Mouse (Mus musculus): ENCODE data around the gene Lonrf2. TPM values are rescaled to one million over a fixed set of nuclear protein-coding genes. Genes with fewer than 3 reads are reported as not detected.

The Lonrf2 gene
- polyA plus RNA-seq, 1 experiment from 2014 or later = 0.07 TPM

GRCm38 (mm10) chr1:38847975-38848374 is 11.5 kb upstream of the Lonrf2 start:
- no peak for DNase-seq (ENCODE audit: low spot score)
- no peaks in the 10 kb centered on the region for H3K27me3 ChIP-seq (replicated peaks; ENCODE audit: insufficient read depth, low read length)
- no peaks in the 10 kb centered on the region for H3K4me1 ChIP-seq (ENCODE audit: insufficient read depth, low read depth, low read length)
- H3K9ac ChIP-seq (replicated peaks; ENCODE audit: low read depth) = no peak overlapping the region
- ATAC-seq = no peak
- H3K36me3 ChIP-seq (ENCODE audit: insufficient read depth, low read length) = no peaks in the 10 kb centered on the region
- TF ChIP-seq EP300 (IDR thresholded peaks at IDR 0.05) (no peak), CTCF (IDR thresholded peaks at IDR 0.05) (no peak)
- WGBS = 61% methylated on average over 11 of the region's 11 CpGs
- no peak overlapping the region for H3K27ac ChIP-seq (ENCODE audit: low read length)
- H3K4me3 ChIP-seq (ENCODE audit: low read depth, low read length) = no peak overlapping the region
- no peaks in the 10 kb centered on the region for H3K9me3 ChIP-seq (ENCODE audit: low read length)
- H3K4me2 ChIP-seq (replicated peaks; ENCODE audit: low read depth, low read length) = no peak overlapping the region

GRCm38 (mm10) chr1:38843275-38843674 is 6.8 kb upstream of the Lonrf2 start:
- 72% methylated on average over 4 of the region's 4 CpGs for WGBS
- DNase-seq (ENCODE audit: low spot score) (no peak), ATAC-seq (no peak)
- H3K4me3 ChIP-seq (ENCODE audit: low read depth, low read length) = no peak overlapping the region
- no peaks in the 10 kb centered on the region for H3K27me3 ChIP-seq (replicated peaks; ENCODE audit: insufficient read depth, low read length)
- H3K36me3 ChIP-seq (ENCODE audit: insufficient read depth, low read length) = no peaks in the 10 kb centered on the region
- no peak for TF ChIP-seq CTCF (IDR thresholded peaks at IDR 0.05)
- TF ChIP-seq EP300 (IDR thresholded peaks at IDR 0.05) = no peak
- H3K4me1 ChIP-seq (ENCODE audit: insufficient read depth, low read depth, low read length) = no peaks in the 10 kb centered on the region
- no peak overlapping the region for H3K4me2 ChIP-seq (replicated peaks; ENCODE audit: low read depth, low read length)
- no peak overlapping the region for H3K27ac ChIP-seq (ENCODE audit: low read length)
- H3K9ac ChIP-seq (replicated peaks; ENCODE audit: low read depth) = no peak overlapping the region
- H3K9me3 ChIP-seq (ENCODE audit: low read length) = no peaks in the 10 kb centered on the region

- H3K27me3 ChIP-seq (replicated peaks; ENCODE audit: insufficient read depth, low read length) = no peaks in the 10 kb centered on the region
- no peak overlapping the region for H3K27ac ChIP-seq (ENCODE audit: low read length)
- H3K4me3 ChIP-seq (ENCODE audit: low read depth, low read length) = no peak overlapping the region
- TF ChIP-seq EP300 (IDR thresholded peaks at IDR 0.05) (no peak), CTCF (IDR thresholded peaks at IDR 0.05) (no peak)
- no peak for DNase-seq (ENCODE audit: low spot score)
- no peak overlapping the region for H3K4me2 ChIP-seq (replicated peaks; ENCODE audit: low read depth, low read length)
- ATAC-seq = no peak
- H3K36me3 ChIP-seq (ENCODE audit: insufficient read depth, low read length) = no peaks in the 10 kb centered on the region
- WGBS = 75% methylated on average over 1 of the region's 1 CpGs
- H3K9me3 ChIP-seq (ENCODE audit: low read length) = no peaks in the 10 kb centered on the region
- H3K4me1 ChIP-seq (ENCODE audit: insufficient read depth, low read depth, low read length) = no peaks in the 10 kb centered on the region
- H3K9ac ChIP-seq (replicated peaks; ENCODE audit: low read depth) = no peak overlapping the region
Observed at GRCm38 (mm10) chr1:38842861-38843260, 6.3 kb upstream of the Lonrf2 start.

GRCm38 (mm10) chr1:38839944-38840343 is 3.4 kb upstream of the Lonrf2 start:
- Histone ChIP-seq H3K4me1 (ENCODE audit: insufficient read depth, low read depth, low read length) (no peaks in the 10 kb centered on the region; the same call in 1 of the 2 replicates), H3K36me3 (ENCODE audit: insufficient read depth, low read length) (no peaks in the 10 kb centered on the region), H3K27ac (ENCODE audit: low read length) (no peak overlapping the region), H3K9me3 (ENCODE audit: low read length) (no peaks in the 10 kb centered on the region), H3K27me3 (replicated peaks; ENCODE audit: insufficient read depth, low read length) (peaks cover 23% of the 10 kb centered on the region), H3K9ac (replicated peaks; ENCODE audit: low read depth) (no peak overlapping the region), H3K4me2 (replicated peaks; ENCODE audit: low read depth, low read length) (no peak overlapping the region), H3K4me3 (ENCODE audit: low read depth, low read length) (no peak overlapping the region)
- DNase-seq (ENCODE audit: low spot score) (no peak), ATAC-seq (no peak)
- 46% methylated on average over 1 of the region's 1 CpGs for WGBS
- TF ChIP-seq EP300 (IDR thresholded peaks at IDR 0.05) (no peak), CTCF (IDR thresholded peaks at IDR 0.05) (no peak)

- Histone ChIP-seq H3K9me3 (ENCODE audit: low read length) (no peaks in the 10 kb centered on the region), H3K27me3 (replicated peaks; ENCODE audit: insufficient read depth, low read length) (peaks cover 23% of the 10 kb centered on the region), H3K9ac (replicated peaks; ENCODE audit: low read depth) (no peak overlapping the region), H3K36me3 (ENCODE audit: insufficient read depth, low read length) (no peaks in the 10 kb centered on the region), H3K4me3 (ENCODE audit: low read depth, low read length) (peak overlapping the region; percentile 44), H3K4me2 (replicated peaks; ENCODE audit: low read depth, low read length) (peak overlapping the region; percentile 84), H3K4me1 (ENCODE audit: insufficient read depth, low read depth, low read length) (no peaks in the 10 kb centered on the region; the same call in 1 of the 2 replicates), H3K27ac (ENCODE audit: low read length) (no peak overlapping the region)
- no peak for TF ChIP-seq EP300 (IDR thresholded peaks at IDR 0.05)
- no peak for TF ChIP-seq CTCF (IDR thresholded peaks at IDR 0.05)
- DNase-seq (ENCODE audit: low spot score) = peak; percentile 10
- ATAC-seq = peak; percentile 35
- 2% methylated on average over 99 of the region's 103 CpGs for WGBS
Observed at GRCm38 (mm10) chr1:38835568-38836476, 689 bp downstream of the Lonrf2 start.

- TF ChIP-seq EP300 (IDR thresholded peaks at IDR 0.05) (no peak), CTCF (IDR thresholded peaks at IDR 0.05) (peak; percentile 24; the same call in 1 of the 2 replicates)
- Histone ChIP-seq H3K4me1 (ENCODE audit: insufficient read depth, low read depth, low read length) (no peaks in the 10 kb centered on the region; the same call in 1 of the 2 replicates), H3K4me3 (ENCODE audit: low read depth, low read length) (no peak overlapping the region), H3K27ac (ENCODE audit: low read length) (no peak overlapping the region), H3K9me3 (ENCODE audit: low read length) (no peaks in the 10 kb centered on the region), H3K9ac (replicated peaks; ENCODE audit: low read depth) (no peak overlapping the region), H3K36me3 (ENCODE audit: insufficient read depth, low read length) (no peaks in the 10 kb centered on the region), H3K4me2 (replicated peaks; ENCODE audit: low read depth, low read length) (no peak overlapping the region), H3K27me3 (replicated peaks; ENCODE audit: insufficient read depth, low read length) (peaks cover 23% of the 10 kb centered on the region)
- DNase-seq (ENCODE audit: low spot score) = no peak
- ATAC-seq = no peak
- 39% methylated on average over 3 of the region's 3 CpGs for WGBS
Observed at GRCm38 (mm10) chr1:38834899-38835298, 1.6 kb downstream of the Lonrf2 start.

All from lung, postnatal 0 days (tissue).